Mouse (Mus musculus) cerebellum, adult 8-10 months (tissue): ENCODE measurements around the gene Mill2.
"Not testable (repeated sequence)": the region's sequence is repeated elsewhere in the genome, so short reads cannot be mapped to it uniquely, and the experiment has no call there.

Experiments used
- DNase-seq: peaks from one replicate; pipeline ENCODE4 v3.0.0; 2022

The Mill2 gene

DNA sequence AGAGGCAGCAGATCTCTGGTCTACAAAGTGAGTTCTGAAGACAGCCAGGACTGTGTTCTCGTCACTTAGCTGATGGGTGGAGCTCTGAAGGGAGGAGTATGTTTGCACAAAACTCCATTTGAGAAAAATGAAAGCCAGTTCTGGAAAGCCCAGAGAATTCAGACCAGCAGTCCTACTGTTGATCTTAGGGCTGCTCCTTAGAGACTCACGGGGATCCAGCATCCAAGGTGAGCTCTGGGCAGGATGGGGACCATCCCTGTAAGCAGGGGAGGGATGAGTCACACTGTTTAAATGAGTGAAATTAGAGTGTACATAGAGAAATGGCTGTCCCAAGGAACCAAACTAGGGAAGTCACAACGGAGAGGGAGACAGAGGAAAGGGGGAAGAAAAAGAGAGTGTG is at the start of gene Mill2:
TSS of gene Mill2 (plus strand) at position 102 of the 400 bp plus-strand sequence.
- no peak for DNase-seq

GRCm38 (mm10) chr7:18790671-18791070 is 49.1 kb upstream of the Mill2 start:
- not testable (repeated sequence) for DNase-seq

GRCm38 (mm10) chr7:18798420-18798819 is 41.3 kb upstream of the Mill2 start, which contains the start of gene Psg19:
Psg19 (minus strand) TSS chr7:18798520.
- no peak for DNase-seq

DNA sequence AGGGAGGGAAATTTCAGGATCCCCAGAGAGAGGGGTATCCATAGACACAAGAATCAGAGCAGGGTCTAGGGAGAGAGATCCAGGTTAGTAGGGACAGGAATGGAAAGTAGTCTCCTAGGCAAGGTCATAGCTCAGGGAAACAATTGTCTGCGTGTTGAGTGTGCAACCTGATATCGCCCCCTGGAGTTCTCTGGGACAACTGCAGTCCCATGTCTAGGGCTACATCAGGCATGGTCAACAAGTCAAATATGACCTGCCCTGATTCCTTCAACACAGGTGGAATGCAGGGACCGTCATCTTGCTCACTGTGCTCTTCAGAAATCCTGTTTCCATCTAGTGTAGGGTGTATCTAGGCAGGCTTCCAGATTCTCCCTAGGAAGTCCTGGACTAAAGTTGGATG is 40.6 kb upstream of the Mill2 start:
- no peak for DNase-seq

- DNase-seq = no peak
Observed at GRCm38 (mm10) chr7:18803526-18803925, 36.2 kb upstream of the Mill2 start.

DNA sequence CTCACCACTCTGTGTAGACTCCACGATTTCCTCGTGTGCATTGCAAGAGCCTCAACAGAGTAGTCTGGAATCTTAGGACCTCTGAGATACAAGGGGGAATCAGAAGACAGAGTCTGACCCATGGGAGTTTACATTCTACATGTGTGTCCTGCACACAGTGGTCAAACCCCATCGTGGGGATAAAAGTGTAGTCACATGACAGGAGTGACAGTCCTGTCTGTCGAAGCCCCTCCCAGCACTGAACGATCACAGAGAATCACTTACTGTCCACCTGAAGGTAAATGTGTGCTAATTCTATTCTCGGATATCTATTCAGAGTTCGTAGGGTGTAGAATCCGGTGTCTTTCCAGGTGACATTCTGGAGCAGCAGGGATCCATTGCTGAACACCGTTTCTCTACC is 21.5 kb upstream of the Mill2 start:
- DNase-seq = no peak

GRCm38 (mm10) chr7:18821507-18821906 is 18.3 kb upstream of the Mill2 start, which contains the start of gene Psg17:
Psg17 (minus strand) TSS chr7:18821607.
- DNase-seq = no peak

DNA sequence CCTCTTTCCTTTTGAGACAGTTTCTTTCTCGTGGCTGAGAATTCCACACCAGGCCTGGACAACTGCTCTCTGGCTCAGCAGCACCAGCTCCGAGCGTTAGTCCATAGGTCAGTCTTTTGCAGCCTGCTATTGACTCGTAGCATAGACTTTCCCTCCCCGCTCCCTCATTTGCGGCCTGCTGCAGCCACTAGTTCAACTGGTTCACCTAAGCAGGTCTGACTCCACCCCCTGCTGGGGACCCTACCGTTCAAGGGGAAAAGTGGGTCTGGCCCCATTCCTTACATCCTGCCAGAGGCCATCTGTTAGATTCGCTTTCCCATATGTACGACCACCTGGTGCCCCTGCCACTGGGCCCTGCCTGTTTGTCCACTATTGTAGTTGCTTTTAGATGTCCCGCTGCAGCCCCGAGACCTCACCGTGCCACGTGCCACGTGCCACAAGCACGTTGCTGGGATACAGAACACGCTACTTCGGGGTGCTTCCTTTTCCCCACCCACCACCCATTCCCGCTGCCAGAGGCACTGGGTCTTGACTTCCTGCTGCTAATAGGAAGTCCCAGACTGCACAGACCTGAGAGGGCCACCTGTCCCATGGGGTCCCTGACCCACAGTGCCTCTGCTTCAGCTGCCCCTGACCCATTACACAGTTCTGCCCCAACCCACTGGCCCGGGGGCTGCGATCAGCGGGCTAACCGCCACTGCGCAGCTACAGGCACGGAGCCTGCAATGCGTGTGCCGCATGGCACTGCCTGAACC is 11.8 kb upstream of the Mill2 start:
- no peak for DNase-seq

DNA sequence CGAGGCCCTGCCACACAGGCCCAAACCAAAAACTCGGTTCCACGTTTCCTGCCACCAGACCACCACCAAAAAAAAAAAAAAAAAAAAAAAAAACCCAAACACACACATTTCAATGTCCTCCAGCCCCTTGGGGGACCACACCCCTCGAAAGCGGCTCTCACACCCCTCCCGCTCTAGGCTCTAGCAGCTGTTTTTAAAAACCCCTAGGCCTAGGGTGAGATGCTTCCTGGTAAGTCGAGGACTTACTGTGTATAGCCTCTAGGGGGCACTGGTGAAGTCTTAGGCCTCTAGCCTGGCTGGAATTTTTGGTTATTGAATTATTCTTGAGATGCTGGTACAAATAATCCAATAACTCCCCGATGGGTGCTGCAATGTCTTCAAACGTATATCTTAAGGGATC is 11.2 kb upstream of the Mill2 start:
- DNase-seq = no peak

GRCm38 (mm10) chr7:18829545-18829944 is 10.2 kb upstream of the Mill2 start:
- DNase-seq = no peak

DNA sequence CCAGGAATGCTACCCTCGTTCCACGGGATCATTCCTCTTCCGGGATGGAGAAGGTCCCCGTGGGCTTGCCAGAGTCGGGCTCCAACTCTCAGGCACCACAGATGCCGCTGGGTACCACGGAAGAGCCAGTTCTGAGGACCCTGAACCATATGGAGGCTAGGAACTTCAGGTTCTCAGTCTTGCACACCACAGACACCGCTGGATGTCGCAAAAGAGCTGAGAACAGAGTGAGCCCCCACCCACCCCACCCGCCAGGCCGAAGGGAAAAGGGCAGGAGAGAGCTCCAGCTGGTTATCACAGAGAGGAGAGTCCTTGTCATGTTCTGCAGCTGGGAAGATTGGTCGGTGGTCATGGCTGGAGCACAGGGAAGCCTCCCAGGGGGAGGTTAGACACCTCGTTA is 7.5 kb upstream of the Mill2 start:
- no peak for DNase-seq

DNA sequence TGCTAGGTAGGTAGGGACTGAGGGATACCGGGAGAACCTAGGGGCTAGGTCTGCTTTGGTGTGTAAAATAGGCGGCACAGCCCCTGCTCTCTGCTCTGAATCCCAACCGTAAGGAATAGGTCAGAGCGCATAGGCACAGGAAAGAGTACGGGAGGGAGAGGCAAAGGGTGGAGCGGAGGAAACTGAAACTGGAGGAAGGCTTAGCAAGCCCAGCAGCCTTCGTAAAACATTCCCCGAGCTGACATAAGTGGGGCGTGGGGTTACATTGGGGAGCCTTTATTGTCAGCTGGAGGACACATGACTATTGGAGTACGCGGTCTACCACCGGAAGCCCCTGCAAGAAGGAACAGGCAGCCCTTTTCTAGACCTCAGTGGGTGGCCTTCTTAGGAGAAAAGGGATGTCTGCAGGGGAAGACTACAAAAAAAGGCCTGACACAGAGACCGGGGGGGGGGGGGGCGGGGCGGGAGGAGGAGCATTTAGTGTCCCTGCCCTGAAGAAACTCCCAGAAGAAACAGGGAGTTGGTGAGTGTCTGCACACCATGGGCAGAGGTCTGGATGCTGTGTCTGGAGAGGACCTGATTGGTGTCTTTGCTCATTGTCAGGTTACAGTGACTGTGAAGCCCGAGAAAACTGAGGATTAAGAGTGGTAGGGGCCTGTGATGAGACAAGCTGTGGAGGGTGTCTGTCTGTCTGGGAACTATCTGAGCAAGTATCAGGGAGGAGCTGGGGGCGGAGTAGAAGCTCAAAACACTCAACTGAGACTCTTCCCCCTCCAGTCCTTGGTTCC is 814 bp downstream of the Mill2 start:
- peak; percentile 13 for DNase-seq

DNA sequence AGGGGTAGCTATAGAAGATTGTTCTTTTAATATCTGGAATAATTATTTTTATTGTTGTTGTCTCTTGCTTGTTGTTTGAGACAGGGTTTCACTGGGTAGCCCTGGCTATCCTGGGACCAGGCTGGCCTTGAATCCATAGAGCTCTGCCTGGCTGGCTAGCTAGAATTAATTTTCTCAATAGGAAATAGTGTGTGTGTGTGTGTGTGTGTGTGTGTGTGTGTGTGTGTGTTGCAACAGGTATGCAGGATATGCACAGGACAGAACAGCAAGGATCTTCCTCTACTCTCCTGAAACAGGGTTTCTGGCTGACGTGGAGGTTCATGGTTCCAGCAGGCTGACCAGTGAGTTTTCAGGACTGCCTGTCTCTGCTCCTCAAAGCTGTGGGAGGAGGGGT is 1.4 kb downstream of the Mill2 start:
- DNase-seq = no peak

DNA sequence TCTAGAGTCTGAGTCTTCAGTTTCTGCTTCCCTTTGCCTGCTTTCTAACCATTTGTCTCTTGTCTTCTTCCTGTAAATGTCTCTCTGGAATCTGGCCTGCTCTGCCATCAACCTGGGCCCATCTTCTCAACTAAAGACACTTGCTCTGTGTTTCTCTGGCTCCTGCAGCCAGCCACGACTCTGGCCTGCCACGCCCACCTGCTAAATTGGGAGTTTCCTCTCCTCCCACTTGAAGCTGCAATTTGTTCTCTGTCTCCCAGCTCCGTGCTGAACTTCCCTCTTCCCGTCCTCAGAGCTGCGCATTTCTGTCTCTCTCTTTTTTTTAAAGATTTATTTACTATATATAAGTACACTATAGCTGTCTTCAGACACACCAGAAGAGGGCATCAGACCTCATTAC is 5.0 kb downstream of the Mill2 start:
- DNase-seq = no peak

DNA sequence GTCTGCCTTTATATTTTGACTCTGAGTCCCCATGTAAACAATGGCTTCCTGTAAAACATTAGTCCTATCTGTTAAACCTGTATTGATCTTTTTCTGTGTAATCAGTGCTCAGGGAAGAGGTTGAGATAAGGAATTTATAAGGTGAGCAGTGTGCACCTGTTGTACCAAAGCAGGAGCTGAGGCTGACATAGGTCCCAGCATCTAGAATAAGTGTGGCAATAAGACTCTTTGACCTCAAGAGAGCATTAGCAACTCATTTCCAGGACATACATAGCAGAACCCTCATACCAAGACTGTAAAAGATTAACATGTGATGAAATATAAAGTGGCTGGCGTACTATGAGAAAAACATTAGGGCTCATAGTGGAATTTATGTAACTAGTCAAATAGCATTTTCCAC is 8.6 kb downstream of the Mill2 start:
- no peak for DNase-seq

DNA sequence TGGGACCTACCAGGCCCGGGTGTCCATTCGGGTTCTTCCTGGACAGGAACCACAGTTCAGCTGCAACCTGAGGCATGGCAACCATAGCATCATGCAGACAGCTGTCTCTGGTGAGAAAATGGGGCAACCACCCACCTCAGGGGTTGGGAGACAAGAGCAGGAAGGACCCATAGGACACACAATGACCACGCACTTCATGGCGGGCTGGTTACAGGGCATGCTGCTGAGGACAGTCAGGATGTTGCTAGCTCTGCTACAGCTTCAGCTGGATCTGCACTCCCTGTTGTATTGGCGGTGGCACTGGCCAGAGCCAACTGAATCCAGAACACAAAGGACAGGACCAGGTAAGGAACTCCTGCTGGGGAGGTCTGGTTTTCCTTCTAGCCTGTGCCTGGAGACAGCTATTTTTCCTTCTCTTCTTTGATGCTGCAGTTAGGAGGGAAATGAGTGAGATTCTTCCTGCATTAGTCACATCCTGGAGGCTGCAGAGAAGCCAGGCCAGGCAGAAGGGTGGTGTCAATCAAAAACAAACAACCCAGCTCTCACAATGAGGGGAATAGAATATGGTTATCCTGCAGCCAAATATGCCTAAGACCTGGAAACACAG is 18.6 kb downstream of the Mill2 start:
- no peak for DNase-seq

DNA sequence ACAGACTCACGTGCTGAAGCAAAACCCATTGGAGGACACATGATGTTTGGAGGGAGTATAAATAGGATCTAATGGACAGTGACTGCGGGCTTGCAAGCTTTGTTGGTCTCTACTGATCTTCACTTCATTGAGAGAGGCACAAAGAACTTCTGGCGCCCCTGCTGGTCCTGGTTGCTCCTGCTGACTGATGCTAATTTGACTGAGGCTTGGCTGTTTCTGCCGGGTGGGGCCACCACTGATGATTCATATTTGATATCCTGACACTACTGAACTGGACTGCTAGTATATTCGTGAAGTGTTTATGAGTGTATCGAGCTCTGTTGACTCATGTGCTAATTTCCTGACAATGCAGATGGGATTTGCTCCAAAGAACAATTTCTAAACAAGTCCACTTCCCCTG is 23.0 kb downstream of the Mill2 start:
- no peak for DNase-seq

DNA sequence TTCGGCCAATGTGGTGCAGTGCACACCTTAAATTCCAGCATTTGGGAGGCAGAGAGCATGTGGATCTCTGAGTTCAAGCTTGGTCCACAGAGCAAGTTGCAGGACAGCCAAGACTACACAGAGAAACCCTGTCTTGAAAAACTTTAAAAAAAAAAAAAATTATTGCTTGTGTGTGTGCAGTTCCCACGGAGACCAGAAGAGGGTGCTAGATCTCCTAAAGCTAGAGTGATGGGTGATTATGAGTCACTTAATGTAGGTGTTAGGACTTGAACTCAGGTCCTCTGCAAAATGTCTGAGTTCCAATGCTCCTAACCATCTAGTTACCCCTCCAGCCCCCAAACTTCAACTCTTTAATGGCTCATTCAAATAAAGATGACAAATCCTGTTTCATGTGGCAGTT is 28.7 kb downstream of the Mill2 start:
- DNase-seq = no peak

GRCm38 (mm10) chr7:18871031-18871430 is 31.3 kb downstream of the Mill2 start, which contains the start of gene Pglyrp1:
Pglyrp1 (plus strand) TSS chr7:18871331.
- DNase-seq = not testable (repeated sequence)

GRCm38 (mm10) chr7:18872014-18872802 is 32.4 kb downstream of the Mill2 start:
- DNase-seq = no peak

DNA sequence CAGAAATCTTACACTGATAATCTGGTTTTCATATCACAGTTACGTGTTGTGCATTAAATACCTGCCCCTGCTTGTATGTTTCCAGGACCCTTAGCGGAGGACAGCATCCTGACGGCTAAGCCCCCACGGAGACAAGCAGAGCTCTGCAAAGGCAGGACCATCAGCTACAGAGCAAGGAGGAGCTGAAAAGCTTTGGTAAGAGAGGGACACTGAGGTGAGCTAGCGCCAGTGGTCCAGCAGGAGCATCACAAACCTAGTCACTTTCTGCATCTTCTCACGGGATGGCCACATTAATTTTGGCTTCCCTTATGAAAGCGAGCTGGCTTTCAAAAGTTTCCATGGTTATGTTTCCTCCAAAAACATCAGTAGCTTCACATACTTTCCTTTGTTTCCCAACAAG is 33.0 kb downstream of the Mill2 start:
- DNase-seq = no peak

DNA sequence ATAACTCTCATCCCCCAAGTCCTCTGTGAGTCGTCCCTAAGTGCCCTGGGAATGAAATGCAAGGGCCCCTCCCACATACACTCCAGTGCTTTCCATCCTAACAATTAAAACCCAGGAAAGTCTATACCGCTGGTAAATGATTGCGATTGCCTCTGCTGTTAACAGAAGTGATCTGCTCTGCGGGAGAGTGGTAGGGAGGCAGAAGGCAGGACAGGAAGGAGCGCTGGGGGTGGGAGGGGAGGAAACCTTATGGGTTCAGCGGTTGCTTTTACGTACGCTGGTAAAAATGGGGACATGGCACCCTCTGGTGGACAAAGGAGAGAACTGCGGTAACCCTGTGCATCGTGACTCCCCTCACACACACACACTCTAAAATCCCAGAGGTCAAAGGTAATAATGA is 33.5 kb downstream of the Mill2 start:
- peak; percentile 57 for DNase-seq

DNA sequence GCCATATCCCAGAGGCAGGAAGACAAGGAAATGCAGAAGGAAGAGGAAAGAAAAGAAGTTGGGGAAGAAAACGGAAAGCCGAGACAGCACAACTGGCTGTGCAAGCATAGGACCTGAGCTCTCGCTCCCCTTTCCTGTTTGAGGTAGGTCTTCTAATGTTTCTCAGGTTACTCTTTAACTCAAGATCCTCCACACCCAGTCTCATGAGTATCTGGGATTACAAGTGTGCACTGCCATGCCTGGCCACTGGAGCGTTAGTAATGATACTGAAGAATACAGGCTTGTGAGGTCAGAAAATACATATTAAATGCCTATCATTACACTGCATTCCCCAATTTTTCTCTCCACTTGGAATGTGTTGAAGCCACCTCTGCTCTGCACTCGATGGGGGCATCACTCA is 35.6 kb downstream of the Mill2 start:
- DNase-seq = no peak
